Mouse (Mus musculus): Measurements from ENCODE around the gene Pax6.

Gene Pax6

GRCm38 (mm10) chr2:105668271-105669270 is at the start of gene Pax6:
Gene Pax6, plus strand, starts transcription at chr2:105668900.
- in situ Hi-C loops (cut with MboI; ENCODE audit: low sequenced_read_pairs): no loop called here

GRCm38 (mm10) chr2:105648933-105649332 is 19.8 kb upstream of the Pax6 start:
- in situ Hi-C loops (cut with MboI; ENCODE audit: low sequenced_read_pairs): no loop called here

- in situ Hi-C loops (cut with MboI; ENCODE audit: low sequenced_read_pairs): no loop called here
Measured at GRCm38 (mm10) chr2:105656456-105656855, 12.2 kb upstream of the Pax6 start.

GRCm38 (mm10) chr2:105659350-105659749 is 9.3 kb upstream of the Pax6 start:
- in situ Hi-C loops (cut with MboI; ENCODE audit: low sequenced_read_pairs): no loop called here

- in situ Hi-C loops (cut with MboI; ENCODE audit: low sequenced_read_pairs): no loop called here
Measured at GRCm38 (mm10) chr2:105659926-105660873, 8.5 kb upstream of the Pax6 start.

GRCm38 (mm10) chr2:105660874-105661622 is 7.7 kb upstream of the Pax6 start:
- in situ Hi-C loops (cut with MboI; ENCODE audit: low sequenced_read_pairs): no loop called here

GRCm38 (mm10) chr2:105661623-105662066 is 7.1 kb upstream of the Pax6 start:
- in situ Hi-C loops (cut with MboI; ENCODE audit: low sequenced_read_pairs): no loop called here

- in situ Hi-C loops (cut with MboI; ENCODE audit: low sequenced_read_pairs): no loop called here
Measured at GRCm38 (mm10) chr2:105662121-105662520, 6.6 kb upstream of the Pax6 start.

GRCm38 (mm10) chr2:105662606-105663005 is 6.1 kb upstream of the Pax6 start:
- in situ Hi-C loops (cut with MboI; ENCODE audit: low sequenced_read_pairs): no loop called here

- in situ Hi-C loops (cut with MboI; ENCODE audit: low sequenced_read_pairs): no loop called here
Measured at GRCm38 (mm10) chr2:105663101-105663511, 5.6 kb upstream of the Pax6 start.

- in situ Hi-C loops (cut with MboI; ENCODE audit: low sequenced_read_pairs): no loop called here
Measured at GRCm38 (mm10) chr2:105664996-105665395, 3.7 kb upstream of the Pax6 start.

- in situ Hi-C loops (cut with MboI; ENCODE audit: low sequenced_read_pairs): no loop called here
Measured at GRCm38 (mm10) chr2:105665491-105666250, 3.0 kb upstream of the Pax6 start.

GRCm38 (mm10) chr2:105666331-105666730 is 2.4 kb upstream of the Pax6 start:
- in situ Hi-C loops (cut with MboI; ENCODE audit: low sequenced_read_pairs): no loop called here

- in situ Hi-C loops (cut with MboI; ENCODE audit: low sequenced_read_pairs): no loop called here
Measured at GRCm38 (mm10) chr2:105666763-105667625, 1.7 kb upstream of the Pax6 start.

GRCm38 (mm10) chr2:105667626-105667950 is 1.1 kb upstream of the Pax6 start:
- in situ Hi-C loops (cut with MboI; ENCODE audit: low sequenced_read_pairs): no loop called here

GRCm38 (mm10) chr2:105669371-105669861 is 716 bp downstream of the Pax6 start:
- in situ Hi-C loops (cut with MboI; ENCODE audit: low sequenced_read_pairs): no loop called here

GRCm38 (mm10) chr2:105669881-105670730 is 1.4 kb downstream of the Pax6 start:
- in situ Hi-C loops (cut with MboI; ENCODE audit: low sequenced_read_pairs): no loop called here

- in situ Hi-C loops (cut with MboI; ENCODE audit: low sequenced_read_pairs): no loop called here
Measured at GRCm38 (mm10) chr2:105670731-105671095, 2.0 kb downstream of the Pax6 start.

All from CH12F3 (cell line).